Mouse (Mus musculus) CH12.LX (cell line): Measurements from ENCODE around the gene Hist1h2be. TPM values are rescaled to one million over a fixed set of nuclear protein-coding genes. Genes with fewer than 3 reads are reported as not detected.
A peak's percentile ranks its signal among the peaks of the same experiment; 100 is the strongest.

Experiments
- DNase-seq: peaks from one replicate; pipeline ENCODE4 v3.0.0-alpha.2; 2013; ENCODE audit errors: extremely low read depth
- H3K27ac ChIP-seq: 2 replicates; pipeline ENCODE4 v1.5.1; 2012; ENCODE audit warnings: low read depth, mild to moderate bottlenecking, control low read depth, moderate library complexity; ENCODE audit not compliant: insufficient read depth
- H3K27me3 ChIP-seq: replicated peaks from 2 replicates; pipeline ENCODE3; 2012; ENCODE audit warnings: inconsistent platforms
- H3K36me3 ChIP-seq, 2 experiments: replicated peaks in 1 of 2; 2 replicates each; pipeline versions ENCODE3 to v1.6.1; 2012; ENCODE audit warnings: inconsistent platforms in 1 of 2, low read length in 1 of 2, mild to moderate bottlenecking in 1 of 2, mixed read lengths in 1 of 2, moderate library complexity in 1 of 2; ENCODE audit not compliant: control insufficient read depth in 1 of 2, insufficient read depth in 1 of 2
- H3K4me1 ChIP-seq, 2 experiments: 2 replicates each; pipeline ENCODE4 v1.6.1; 2012; ENCODE audit warnings: inconsistent platforms in 1 of 2, moderate library complexity in 1 of 2; ENCODE audit not compliant: insufficient read depth in 2 of 2, control insufficient read depth in 1 of 2
- H3K4me2 ChIP-seq: 2 replicates; pipeline ENCODE4 v1.6.1; 2012; ENCODE audit warnings: low read depth, mild to moderate bottlenecking, control low read depth; ENCODE audit not compliant: poor library complexity, insufficient read depth, severe bottlenecking
- H3K4me3 ChIP-seq, 3 experiments: fragments of 150-350 bp in 1 of 3; sonication (generic) in 1 of 3; replicated peaks in 1 of 3; 2 replicates each; pipeline versions ENCODE3 to v1.5.1; 2011 to 2012; ENCODE audit warnings: low read depth in 2 of 3, low read length in 2 of 3, mild to moderate bottlenecking in 2 of 3, moderate library complexity in 2 of 3, control low read depth in 1 of 3, improper control_type of control experiment in 1 of 3, inconsistent platforms in 1 of 3, mixed read lengths in 1 of 3; ENCODE audit not compliant: poor library complexity in 1 of 3
- H3K79me2 ChIP-seq: replicated peaks from 2 replicates; pipeline ENCODE4 v1.6.1; 2012; ENCODE audit warnings: mild to moderate bottlenecking, moderate library complexity; ENCODE audit not compliant: control insufficient read depth, poor library complexity, insufficient read depth, severe bottlenecking; ENCODE audit errors: extremely low read depth
- H3K9ac ChIP-seq: 2 replicates; pipeline ENCODE4 v1.6.1; 2012; ENCODE audit warnings: low read depth, mild to moderate bottlenecking, control low read depth, moderate library complexity; ENCODE audit not compliant: insufficient read depth
- H3K9me3 ChIP-seq: replicated peaks from 2 replicates; pipeline ENCODE3; 2012; ENCODE audit warnings: low read length, inconsistent platforms, mixed read lengths
- BHLHE40 ChIP-seq: IDR thresholded peaks from 2 replicates; pipeline ENCODE4 v1.6.1; 2011; ENCODE audit warnings: mild to moderate bottlenecking, low read depth, low read length, improper control_type of control experiment
- CTCF ChIP-seq, 2 experiments: IDR thresholded peaks in 1 of 2; conservative IDR thresholded peaks in 1 of 2; 2 replicates each; pipeline ENCODE4 v1.5.1; 2011 to 2012; ENCODE audit warnings: low read depth in 2 of 2, low read length in 2 of 2, improper control_type of control experiment in 1 of 2, inconsistent platforms in 1 of 2, mild to moderate bottlenecking in 1 of 2, moderate library complexity in 1 of 2
- ELF1 ChIP-seq: IDR thresholded peaks from 2 replicates; pipeline ENCODE4 v1.6.1; 2014; ENCODE audit warnings: low read depth, mild to moderate bottlenecking, inconsistent platforms, low read length, improper control_type of control experiment
- ETS1 ChIP-seq: conservative IDR thresholded peaks from 2 replicates; pipeline ENCODE4 v1.6.1; 2012; ENCODE audit warnings: low read depth, mild to moderate bottlenecking, inconsistent platforms, low read length, improper control_type of control experiment, moderate library complexity
- IRF4 ChIP-seq: IDR thresholded peaks from 2 replicates; pipeline ENCODE4 v1.6.1; 2014; ENCODE audit warnings: low read depth, mild to moderate bottlenecking, inconsistent platforms, low read length, improper control_type of control experiment
- JUND ChIP-seq: conservative IDR thresholded peaks from 2 replicates; pipeline ENCODE4 v1.6.1; 2011; ENCODE audit warnings: low read depth, low read length, improper control_type of control experiment
- KAT2A ChIP-seq: IDR thresholded peaks from 2 replicates; pipeline ENCODE4 v1.6.1; 2012; ENCODE audit warnings: low read length, improper control_type of control experiment, inconsistent platforms; ENCODE audit not compliant: insufficient replicate concordance
- MAX ChIP-seq: IDR thresholded peaks from 2 replicates; pipeline ENCODE4 v1.6.1; 2011; ENCODE audit warnings: low read length, improper control_type of control experiment
- RAD21 ChIP-seq: IDR thresholded peaks from 2 replicates; pipeline ENCODE4 v1.6.1; 2011; ENCODE audit warnings: low read depth, mild to moderate bottlenecking, low read length, improper control_type of control experiment, moderate library complexity
- SMC3 ChIP-seq: IDR thresholded peaks from 2 replicates; pipeline ENCODE4 v1.6.1; 2011; ENCODE audit warnings: low read depth, low read length, improper control_type of control experiment
- dilution Hi-C: fragments of 300-500 bp; cut with MboI; formaldehyde crosslinking; loops from 2 replicates; pipeline ENCODE4 v1.14.3; 2020; ENCODE audit warnings: low sequenced_read_pairs; ENCODE audit not compliant: extremely low pct_unique_long_range_greater_than_20kb, extremely low pct_ligation_motif_present
- in situ Hi-C: fragments of 300-500 bp; cut with MboI; formaldehyde crosslinking; loops from 3 replicates; pipeline ENCODE4 v1.14.3; 2019; ENCODE audit warnings: low sequenced_read_pairs, low pct_ligation_motif_present, low pct_unique_long_range_greater_than_20kb, mixed read lengths
- polyA plus RNA-seq: library from polyadenylated mRNA; unstranded; fragments of >175 nt; gene quantifications from 2 replicates; pipeline ENCODE4 v1.2.1, GENCODE M21; 2012; ENCODE audit warnings: low read depth; ENCODE audit not compliant: insufficient read length
- total RNA-seq, 2 experiments: library from RNA; depleted of rRNA; stranded (reverse); fragments of 300-350 nt in 1 of 2; fragments of >200 nt in 1 of 2; gene quantifications; 2 replicates each; pipeline ENCODE4 v1.2.3; 2012 to 2014

Hist1h2be gene
- total and polyA plus RNA-seq, 3 experiments: 0.70 to 282 (median 4.7) TPM

GRCm38 (mm10) chr13:23659636-23660366, 38.9 kb upstream of the Hist1h2be start:
- H3K27me3 ChIP-seq: no peaks in the 10 kb centered on the region
- TF ChIP-seq MAX: peak; percentile 59; the same call in 1 of the 2 replicates
- peak; percentile 31 for TF ChIP-seq ETS1
- TF ChIP-seq IRF4: 0 out of 2 replicates have a peak, but pooled peaks have one; percentile 29
- TF ChIP-seq BHLHE40: peak; percentile 97
- no peak for TF ChIP-seq ELF1
- no peaks in the 10 kb centered on the region for H3K9me3 ChIP-seq
- in situ Hi-C loops: no loop called here
- H3K36me3 ChIP-seq: no peaks in the 10 kb centered on the region
- peak; percentile 29 for DNase-seq
- no peak overlapping the region for H3K27ac ChIP-seq
- no peak overlapping the region for H3K4me3 ChIP-seq
- H3K9ac ChIP-seq: no peak overlapping the region
- peak overlapping the region; percentile 67 for H3K4me2 ChIP-seq
- H3K4me1 ChIP-seq: peaks cover 7 to 22% of the 10 kb centered on the region in 2 experiments
- no peaks in the 10 kb centered on the region for H3K79me2 ChIP-seq
- dilution Hi-C loops: no loop called here

- H3K4me3 ChIP-seq: no peak overlapping the region
- in situ Hi-C loops (loop anchor here (10.0 kb wide), 2 partner anchors 54 to 94 kb away; partner anchors contain the start of genes Hist1h2ac and Hist1h2bc), dilution Hi-C loops (no loop called here)
- no peaks in the 10 kb centered on the region for H3K9me3 ChIP-seq
- no peaks in the 10 kb centered on the region for H3K79me2 ChIP-seq
- no peak overlapping the region for H3K4me2 ChIP-seq
- no peaks in the 10 kb centered on the region for H3K27me3 ChIP-seq
- TF ChIP-seq SMC3 (peak; percentile 54), IRF4 (no peak), KAT2A (no peak), RAD21 (peak; percentile 86), CTCF (conservative IDR thresholded peaks at IDR 0.05 in 1 of 2, IDR thresholded peaks at IDR 0.05 in 1 of 2; ENCODE audit: low read depth in 2 of 2, low read length in 2 of 2) (peak; percentile 38 to 86)
- no peaks in the 10 kb centered on the region for H3K36me3 ChIP-seq
- no peak overlapping the region for H3K27ac ChIP-seq
- no peaks in the 10 kb centered on the region for H3K4me1 ChIP-seq
- DNase-seq: peak; percentile 57
- no peak overlapping the region for H3K9ac ChIP-seq
Observed at GRCm38 (mm10) chr13:23630653-23631052, 9.7 kb upstream of the Hist1h2be start.

DNA sequence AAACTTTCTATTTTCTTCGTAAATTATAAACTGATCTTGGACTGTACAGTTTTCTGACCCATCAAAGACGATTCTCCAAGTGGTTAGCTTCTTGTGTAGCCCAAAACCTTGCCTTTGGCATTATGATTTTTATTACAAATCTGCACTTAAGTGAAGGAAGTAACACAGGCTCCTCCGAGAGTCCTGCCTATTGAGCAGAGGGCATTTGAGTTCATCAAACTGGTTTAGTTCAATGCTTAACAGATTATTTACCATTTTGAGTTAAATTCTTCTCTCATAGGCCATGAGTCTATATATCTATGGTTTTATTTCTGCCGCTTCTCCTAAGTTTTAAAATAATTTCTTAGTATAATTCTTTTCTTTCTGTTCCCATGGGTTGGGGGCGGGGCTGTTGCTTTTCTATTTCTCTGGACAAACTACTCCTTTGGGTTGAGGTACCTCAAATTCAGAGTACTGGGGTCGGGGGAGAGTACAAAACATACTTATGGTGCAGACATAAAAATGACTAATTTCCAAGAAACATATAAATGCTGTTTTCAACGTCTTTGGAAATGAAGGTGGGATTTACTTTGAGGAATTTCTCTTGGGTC, 2.0 kb upstream of the Hist1h2be start:
- no peak for DNase-seq
- dilution Hi-C loops: no loop called here
- H3K36me3 ChIP-seq: no peaks in the 10 kb centered on the region
- H3K9me3 ChIP-seq: no peaks in the 10 kb centered on the region
- in situ Hi-C loops: no loop called here
- peak overlapping the region; percentile 54 for H3K9ac ChIP-seq
- H3K4me2 ChIP-seq: peak overlapping the region; percentile 59; the same call in 1 of the 2 replicates
- no peak overlapping the region for H3K4me3 ChIP-seq
- no peak for TF ChIP-seq JUND
- H3K27me3 ChIP-seq: no peaks in the 10 kb centered on the region
- H3K79me2 ChIP-seq: peaks cover 6% of the 10 kb centered on the region; the same call in 1 of the 2 replicates
- no peak overlapping the region for H3K27ac ChIP-seq
- peaks cover 0 to 12% of the 10 kb centered on the region in 2 experiments; a peak in 3 of 4 replicates for H3K4me1 ChIP-seq
